ENCODE assay signal across 8 mouse cellular contexts in genomic region chr2:132028894-132029605, GRCm38 (mm10). TPM values are rescaled to one million over a fixed set of nuclear protein-coding genes. Genes with fewer than 3 reads are reported as not detected.
DNase-seq lines count a peak whose midpoint lies in the region; ATAC-seq and TF ChIP-seq lines count a peak whose summit lies in the region.

No protein-coding gene starts in this region.

- H3K9me3 ChIP-seq in heart, embryonic 15.5 days (replicated peaks) = no peaks in the 10 kb centered on the region

- no peak for TF ChIP-seq POLR2A in cortical plate, adult 2 months (IDR thresholded peaks at IDR 0.05; ENCODE audit: extremely low read depth, insufficient read depth, low read length)

- H3K4me2 ChIP-seq in heart, embryonic 15.5 days = peak overlapping the region; percentile 99

- TF ChIP-seq CTCF in cortical plate, adult 2 months (IDR thresholded peaks at IDR 0.05; ENCODE audit: extremely low read depth, insufficient read depth, low read length) = no peak

- H3K27me3 ChIP-seq in heart, embryonic 15.5 days = no peaks in the 10 kb centered on the region; the same call in 1 of the 2 replicates

- peak; percentile 24; the same call in 1 of the 2 replicates for ATAC-seq in heart, embryonic 15.5 days (replicated peaks; ENCODE audit: insufficient number of reproducible peaks, insufficient read depth, low FRiP score, low read depth)

- H3K36me3 ChIP-seq in heart, embryonic 15.5 days = no peaks in the 10 kb centered on the region
- H3K36me3 ChIP-seq in macrophage (ENCODE audit: inconsistent target) = peaks cover 8% of the 10 kb centered on the region; the same call in 1 of the 2 replicates

- peaks cover 55% of the 10 kb centered on the region for H3K79me2 ChIP-seq in macrophage (ENCODE audit: inconsistent target)

- peak overlapping the region; percentile 60 for H3K27ac ChIP-seq in cortical plate, adult 2 months (ENCODE audit: insufficient read depth, low read length)
- H3K27ac ChIP-seq in heart, embryonic 15.5 days = peak overlapping the region; percentile 80
- peak overlapping the region; percentile 92 for H3K27ac ChIP-seq in macrophage

- peak overlapping the region; percentile 33 for H3K4me3 ChIP-seq in cortical plate, adult 2 months (ENCODE audit: insufficient read depth, low read length)
- peak overlapping the region; percentile 75 for H3K4me3 ChIP-seq in heart, embryonic 15.5 days
- peak overlapping the region; percentile 90 for H3K4me3 ChIP-seq in macrophage (ENCODE audit: inconsistent target)

- 2% methylated on average over 36 of the region's 36 CpGs for WGBS in heart, embryonic 15.5 days
- WGBS in macrophage (ENCODE audit: missing documents) = under 1% methylated on average over 36 of the region's 36 CpGs

- peak; percentile 74 for DNase-seq in 416B (ENCODE audit: low read depth)
- peak; percentile 64 for DNase-seq in CD4-positive, CD25-positive, alpha-beta regulatory T cell, adult 2 months (ENCODE audit: low read depth, low spot score)
- DNase-seq in kidney, postnatal 14 days = peak; percentile 25
- DNase-seq in right cerebral cortex, postnatal 4 days = peak; percentile 17
- no peak for DNase-seq in ovary, postnatal 14 days (ENCODE audit: low spot score)

- no peaks in the 10 kb centered on the region for H3K4me1 ChIP-seq in cortical plate, adult 2 months (ENCODE audit: control insufficient read depth, insufficient read depth, low read length)
- peaks cover 25% of the 10 kb centered on the region for H3K4me1 ChIP-seq in heart, embryonic 15.5 days (replicated peaks)

- H3K9ac ChIP-seq in heart, embryonic 15.5 days = peak overlapping the region; percentile 72

RNA-seq across cellular contexts. Expression of gene Rassf2, which starts 1.0 kb away (rescaled TPM):
- polyA plus RNA-seq in cortical plate, adult 2 months (2012; rRNA removed) = 32.6 and 35.9 TPM in 2 replicates
- polyA plus RNA-seq in heart, embryonic 15.5 days (2015; fragmentation: Nextera tagmentation; extraction: Ambion mirVana) = 9.2 and 13.9 TPM in 2 replicates
- 100 to 1,000 TPM in 15 of 26 experiments, 10 to 100 TPM in 11; 23.3 to 256 (median 125) TPM for total RNA-seq in macrophage (2018; cell fraction: chromatin; rRNA removed)
- total RNA-seq in macrophage (2018; cell fraction: cytosol; rRNA removed) = 100 to 1,000 TPM in 11 of 26 experiments, 10 to 100 TPM in 15; 49.1 to 135 (median 96.8) TPM
- total RNA-seq in macrophage (2018; cell fraction: nucleus; rRNA removed) = 100 to 1,000 TPM in 10 of 26 experiments, 10 to 100 TPM in 16; 41.2 to 213 (median 88.6) TPM
- 73.9 to 95.6 TPM (median 92.2 TPM) in 3 replicates for polyA plus RNA-seq in macrophage (2018)

Comparison
In these comparisons a context has a peak if more than half of its experiments do, and no peak if none do; other contexts are left out.
1. H3K4me3 ChIP-seq: peak in every context shown above with its lines; median percentile 90 in macrophage; 75 in heart, embryonic 15.5 days; 33 in cortical plate, adult 2 months.